Mouse (Mus musculus): ENCODE measurements around the gene Efhd1. TPM values are rescaled to one million over a fixed set of nuclear protein-coding genes. Genes with fewer than 3 reads are reported as not detected.

The Efhd1 gene
- polyA plus RNA-seq, 1 experiment from 2014 or later, result 6.4 TPM

DNA sequence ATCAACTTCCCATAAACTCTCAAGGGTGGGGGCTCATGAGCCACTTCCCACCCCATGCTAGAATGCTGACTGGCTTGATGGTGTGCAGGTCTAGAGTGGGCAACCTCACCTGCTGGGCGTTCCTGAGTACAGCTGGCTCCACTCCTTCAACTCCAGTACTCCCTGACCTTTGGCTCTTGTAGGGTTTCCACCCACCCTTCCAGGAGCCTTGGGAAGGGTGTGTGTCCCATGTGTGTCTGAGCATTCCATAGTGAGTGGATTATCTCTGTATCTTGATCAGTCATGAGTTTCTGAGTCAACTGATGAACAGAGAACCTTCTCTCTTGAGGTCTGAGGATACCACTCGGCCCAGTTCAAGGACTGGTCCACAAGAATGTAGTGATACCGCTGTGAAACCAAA, 44.8 kb downstream of the Efhd1 start:
- 85% methylated on average over 3 of the region's 3 CpGs for WGBS

DNA sequence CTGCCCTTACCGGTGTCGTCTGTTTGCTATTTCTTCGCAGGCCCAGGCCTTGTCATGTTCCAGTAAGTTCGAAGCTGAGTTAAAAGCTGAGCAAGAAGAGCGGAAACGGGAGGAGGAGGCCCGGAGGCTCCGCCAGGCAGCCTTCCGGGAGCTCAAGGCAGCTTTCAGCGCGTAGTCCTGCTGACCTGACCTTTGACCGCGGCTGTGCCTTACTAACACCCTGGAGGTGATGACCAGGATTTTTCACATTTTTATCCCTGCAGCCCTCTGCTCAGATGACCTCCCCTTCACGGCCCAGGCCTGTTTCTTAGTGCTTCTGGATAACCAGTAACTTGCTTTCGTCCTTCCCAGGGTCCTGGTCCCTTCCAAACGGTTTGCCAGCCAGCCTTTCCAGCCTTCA, 45.5 kb downstream of the Efhd1 start:
- WGBS, result 58% methylated on average over 16 of the region's 16 CpGs
- Histone ChIP-seq H3K36me3 (ENCODE audit: control insufficient read depth, insufficient read depth, low read length) (no peaks in the 10 kb centered on the region), H3K4me1 (ENCODE audit: control insufficient read depth, insufficient read depth, low read length) (no peaks in the 10 kb centered on the region), H3K4me2 (ENCODE audit: low read depth, low read length) (no peak overlapping the region), H3K27me3 (replicated peaks; ENCODE audit: control insufficient read depth, insufficient read depth, low read length) (no peaks in the 10 kb centered on the region), H3K27ac (replicated peaks; ENCODE audit: low read depth, low read length) (no peak overlapping the region), H3K4me3 (ENCODE audit: low read depth, low read length) (no peak overlapping the region), H3K9me3 (ENCODE audit: control insufficient read depth, low read length) (no peaks in the 10 kb centered on the region), H3K9ac (ENCODE audit: low read depth, low read length) (no peak overlapping the region)
- DNase-seq (ENCODE audit: low spot score), result no peak
- ATAC-seq (ENCODE audit: low read depth), result no peak

More for the DNA sequence above, 44.8 kb downstream of the Efhd1 start:
- no peaks in the 10 kb centered on the region for H3K4me1 ChIP-seq (ENCODE audit: control insufficient read depth, insufficient read depth, low read length)
- no peak overlapping the region for H3K9ac ChIP-seq (ENCODE audit: low read depth, low read length)
- H3K9me3 ChIP-seq (ENCODE audit: control insufficient read depth, low read length), result no peaks in the 10 kb centered on the region
- DNase-seq (ENCODE audit: low spot score) (no peak), ATAC-seq (ENCODE audit: low read depth) (no peak)
- H3K36me3 ChIP-seq (ENCODE audit: control insufficient read depth, insufficient read depth, low read length), result no peaks in the 10 kb centered on the region
- no peaks in the 10 kb centered on the region for H3K27me3 ChIP-seq (replicated peaks; ENCODE audit: control insufficient read depth, insufficient read depth, low read length)
- no peak overlapping the region for H3K27ac ChIP-seq (replicated peaks; ENCODE audit: low read depth, low read length)
- no peak overlapping the region for H3K4me3 ChIP-seq (ENCODE audit: low read depth, low read length)
- no peak overlapping the region for H3K4me2 ChIP-seq (ENCODE audit: low read depth, low read length)

DNA sequence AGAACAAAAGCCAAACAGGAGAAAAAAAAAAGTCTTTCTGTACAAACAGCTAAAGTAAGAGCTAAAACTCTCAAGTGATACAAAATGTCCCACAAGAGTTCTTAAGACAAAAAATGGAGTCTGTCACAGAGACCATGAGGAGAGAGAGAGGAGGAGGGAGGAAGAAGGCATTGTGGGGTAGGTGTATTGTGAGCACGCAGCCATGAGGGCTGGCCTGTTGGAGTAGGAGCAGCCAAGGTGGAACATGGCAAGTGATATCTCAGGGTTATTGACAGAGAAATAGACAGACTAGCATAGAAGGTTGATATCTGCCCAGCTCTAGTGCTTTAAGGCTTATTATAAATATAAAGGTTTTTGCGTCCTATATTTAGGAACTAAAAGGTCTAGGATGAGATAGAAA, 48.5 kb downstream of the Efhd1 start:
- no peaks in the 10 kb centered on the region for H3K4me1 ChIP-seq (ENCODE audit: control insufficient read depth, insufficient read depth, low read length)
- no peaks in the 10 kb centered on the region for H3K27me3 ChIP-seq (replicated peaks; ENCODE audit: control insufficient read depth, insufficient read depth, low read length)
- H3K9me3 ChIP-seq (ENCODE audit: control insufficient read depth, low read length), result no peaks in the 10 kb centered on the region
- ATAC-seq (ENCODE audit: low read depth) (no peak), DNase-seq (ENCODE audit: low spot score) (no peak)
- no peak overlapping the region for H3K27ac ChIP-seq (replicated peaks; ENCODE audit: low read depth, low read length)
- no peaks in the 10 kb centered on the region for H3K36me3 ChIP-seq (ENCODE audit: control insufficient read depth, insufficient read depth, low read length)
- no peak overlapping the region for H3K9ac ChIP-seq (ENCODE audit: low read depth, low read length)
- H3K4me2 ChIP-seq (ENCODE audit: low read depth, low read length), result no peak overlapping the region
- H3K4me3 ChIP-seq (ENCODE audit: low read depth, low read length), result no peak overlapping the region
- WGBS, result 88% methylated on average over 2 of the region's 2 CpGs

DNA sequence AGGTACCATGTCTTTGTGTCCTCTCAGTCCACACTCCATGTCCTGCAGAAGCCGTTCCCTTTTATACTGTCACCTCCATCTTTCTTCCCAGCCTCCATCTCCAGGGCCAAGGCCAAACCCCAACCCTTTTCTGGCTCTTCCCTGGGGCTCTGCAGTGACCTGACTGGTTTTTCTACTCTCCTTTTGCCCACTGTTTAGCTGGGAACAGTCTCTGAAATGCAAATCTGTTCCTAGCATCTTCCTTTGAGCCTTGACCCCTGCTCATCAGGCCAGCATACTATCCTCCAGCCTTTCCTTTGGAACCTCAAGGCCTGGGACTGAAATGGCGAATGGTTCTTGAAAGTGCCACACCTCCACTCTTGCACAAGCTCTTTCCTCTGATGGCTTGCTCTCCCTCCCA, 49.0 kb downstream of the Efhd1 start:
- Histone ChIP-seq H3K4me1 (ENCODE audit: control insufficient read depth, insufficient read depth, low read length) (no peaks in the 10 kb centered on the region), H3K9ac (ENCODE audit: low read depth, low read length) (no peak overlapping the region), H3K36me3 (ENCODE audit: control insufficient read depth, insufficient read depth, low read length) (no peaks in the 10 kb centered on the region), H3K27ac (replicated peaks; ENCODE audit: low read depth, low read length) (no peak overlapping the region), H3K4me2 (ENCODE audit: low read depth, low read length) (no peak overlapping the region), H3K9me3 (ENCODE audit: control insufficient read depth, low read length) (no peaks in the 10 kb centered on the region), H3K27me3 (replicated peaks; ENCODE audit: control insufficient read depth, insufficient read depth, low read length) (no peaks in the 10 kb centered on the region), H3K4me3 (ENCODE audit: low read depth, low read length) (no peak overlapping the region)
- WGBS, result 81% methylated on average over 2 of the region's 2 CpGs
- no peak for ATAC-seq (ENCODE audit: low read depth)
- DNase-seq (ENCODE audit: low spot score), result no peak

DNA sequence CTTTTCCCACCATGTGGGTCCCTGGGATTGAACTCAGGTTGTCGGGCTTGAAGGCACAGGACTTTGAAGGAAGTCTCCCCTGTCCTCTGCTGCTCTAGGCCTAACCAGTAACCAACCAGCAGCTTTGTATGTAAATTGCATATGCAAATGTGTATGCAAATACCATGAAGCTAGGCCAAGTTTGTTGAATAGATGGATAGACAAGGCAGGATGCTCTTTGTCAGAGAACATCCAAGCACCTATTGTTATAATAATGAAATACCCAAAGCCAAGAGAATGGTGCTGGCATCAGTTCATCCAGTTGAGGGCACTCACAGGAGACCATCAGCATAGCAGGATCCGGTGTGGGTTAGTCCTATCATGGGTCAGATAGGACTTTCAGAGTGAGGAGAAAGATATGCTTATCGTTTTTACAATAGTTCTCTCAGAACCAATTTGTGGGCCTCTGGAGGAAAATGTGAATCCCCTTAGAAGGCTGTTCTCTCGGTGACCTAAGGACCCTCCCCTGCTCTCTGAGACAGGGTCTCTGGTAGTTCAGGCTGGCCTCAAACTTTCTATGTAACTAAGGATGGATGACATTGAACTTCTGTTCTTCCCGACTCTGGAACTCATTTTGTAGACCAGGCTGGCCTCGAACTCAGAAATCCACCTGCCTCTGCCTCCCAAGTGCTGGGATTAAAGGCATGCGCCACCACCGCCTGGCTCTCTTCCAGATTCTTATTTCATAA, 49.8 kb downstream of the Efhd1 start:
- no peak for DNase-seq (ENCODE audit: low spot score)
- H3K4me2 ChIP-seq (ENCODE audit: low read depth, low read length), result no peak overlapping the region
- H3K9me3 ChIP-seq (ENCODE audit: control insufficient read depth, low read length), result 0 out of 2 replicates have a peak, but pooled peaks cover 1% of the 10 kb centered on the region
- H3K27ac ChIP-seq (replicated peaks; ENCODE audit: low read depth, low read length), result no peak overlapping the region
- H3K27me3 ChIP-seq (replicated peaks; ENCODE audit: control insufficient read depth, insufficient read depth, low read length), result no peaks in the 10 kb centered on the region
- no peak overlapping the region for H3K4me3 ChIP-seq (ENCODE audit: low read depth, low read length)
- WGBS, result 91% methylated on average over 8 of the region's 8 CpGs
- no peak for ATAC-seq (ENCODE audit: low read depth)
- no peaks in the 10 kb centered on the region for H3K36me3 ChIP-seq (ENCODE audit: control insufficient read depth, insufficient read depth, low read length)
- H3K4me1 ChIP-seq (ENCODE audit: control insufficient read depth, insufficient read depth, low read length), result no peaks in the 10 kb centered on the region
- H3K9ac ChIP-seq (ENCODE audit: low read depth, low read length), result no peak overlapping the region

DNA sequence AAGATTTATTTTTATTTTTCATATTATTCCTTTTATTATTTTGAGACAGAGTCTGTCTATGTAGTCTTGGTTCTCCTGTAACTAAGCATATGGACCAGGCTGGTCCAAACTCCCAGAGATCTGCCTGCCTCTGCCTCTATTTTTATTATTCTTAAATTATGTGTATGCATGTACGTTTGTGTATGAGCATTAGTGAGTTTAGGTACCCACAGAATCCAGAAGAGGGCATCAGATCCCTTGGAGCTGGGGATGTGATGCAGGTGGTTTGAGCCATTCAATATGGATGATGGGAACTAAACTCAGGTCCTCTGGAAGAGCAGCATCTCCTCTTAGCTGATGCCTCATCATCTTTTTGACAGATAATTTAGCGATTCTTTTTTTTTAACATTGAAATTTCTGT, 51.3 kb downstream of the Efhd1 start:
- ATAC-seq (ENCODE audit: low read depth), result no peak

DNA sequence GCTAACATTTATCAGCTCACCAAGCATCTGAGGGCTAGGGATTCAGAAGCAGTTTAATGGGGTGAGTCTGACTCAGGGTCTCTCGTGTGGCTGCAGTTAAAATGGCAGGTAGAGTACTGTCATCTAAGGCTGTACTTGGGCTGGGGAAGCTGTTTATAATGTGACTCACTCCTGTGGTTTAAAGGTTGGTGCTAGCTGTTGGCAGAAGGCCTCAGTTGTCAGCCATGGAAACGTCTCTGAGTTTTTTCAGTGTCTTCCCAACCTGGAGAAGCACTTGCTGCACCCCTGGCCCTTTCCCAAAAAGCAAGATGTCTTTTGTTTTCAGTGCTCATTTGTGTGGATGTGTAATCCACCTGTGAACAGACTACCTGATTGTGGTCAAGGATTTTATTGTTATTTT, 51.7 kb downstream of the Efhd1 start:
- Histone ChIP-seq H3K4me3 (ENCODE audit: low read depth, low read length) (no peak overlapping the region), H3K4me2 (ENCODE audit: low read depth, low read length) (no peak overlapping the region), H3K27ac (replicated peaks; ENCODE audit: low read depth, low read length) (no peak overlapping the region), H3K9ac (ENCODE audit: low read depth, low read length) (no peak overlapping the region), H3K4me1 (ENCODE audit: control insufficient read depth, insufficient read depth, low read length) (no peaks in the 10 kb centered on the region), H3K27me3 (replicated peaks; ENCODE audit: control insufficient read depth, insufficient read depth, low read length) (no peaks in the 10 kb centered on the region), H3K9me3 (ENCODE audit: control insufficient read depth, low read length) (peaks cover 19% of the 10 kb centered on the region), H3K36me3 (ENCODE audit: control insufficient read depth, insufficient read depth, low read length) (no peaks in the 10 kb centered on the region)
- WGBS, result 58% methylated on average over 2 of the region's 2 CpGs
- no peak for ATAC-seq (ENCODE audit: low read depth)
- no peak for DNase-seq (ENCODE audit: low spot score)

More for the DNA sequence above, 51.3 kb downstream of the Efhd1 start:
- H3K4me2 ChIP-seq (ENCODE audit: low read depth, low read length), result no peak overlapping the region
- H3K36me3 ChIP-seq (ENCODE audit: control insufficient read depth, insufficient read depth, low read length), result no peaks in the 10 kb centered on the region
- no peak overlapping the region for H3K9ac ChIP-seq (ENCODE audit: low read depth, low read length)
- 85% methylated on average over 2 of the region's 2 CpGs for WGBS
- no peaks in the 10 kb centered on the region for H3K27me3 ChIP-seq (replicated peaks; ENCODE audit: control insufficient read depth, insufficient read depth, low read length)
- no peak overlapping the region for H3K27ac ChIP-seq (replicated peaks; ENCODE audit: low read depth, low read length)
- H3K4me3 ChIP-seq (ENCODE audit: low read depth, low read length), result no peak overlapping the region
- no peaks in the 10 kb centered on the region for H3K4me1 ChIP-seq (ENCODE audit: control insufficient read depth, insufficient read depth, low read length)
- H3K9me3 ChIP-seq (ENCODE audit: control insufficient read depth, low read length), result peaks cover 15% of the 10 kb centered on the region
- no peak for DNase-seq (ENCODE audit: low spot score)

DNA sequence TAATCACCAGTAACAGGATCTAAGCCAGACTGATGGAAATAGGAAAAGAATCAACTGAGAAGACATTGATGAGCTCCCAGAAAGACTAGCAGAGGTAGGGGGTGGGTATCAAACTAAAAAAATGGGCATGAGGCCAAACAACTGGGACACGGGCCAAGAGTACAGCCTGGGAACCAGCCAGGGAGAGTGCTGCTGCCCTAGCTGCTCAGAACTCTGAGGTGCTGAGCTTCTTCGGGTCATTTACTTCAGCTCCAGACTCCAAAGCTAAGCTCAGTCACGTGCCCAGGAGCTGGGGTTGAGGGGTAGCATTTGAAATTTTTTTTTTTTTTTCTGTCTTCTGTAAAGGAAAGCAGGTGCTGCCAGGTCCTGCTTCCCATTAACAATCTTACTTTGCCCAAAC, 52.5 kb downstream of the Efhd1 start:
- no peak overlapping the region for H3K27ac ChIP-seq (replicated peaks; ENCODE audit: low read depth, low read length)
- H3K4me3 ChIP-seq (ENCODE audit: low read depth, low read length), result no peak overlapping the region
- peaks cover 26% of the 10 kb centered on the region for H3K9me3 ChIP-seq (ENCODE audit: control insufficient read depth, low read length)
- WGBS, result 26% methylated on average over 3 of the region's 3 CpGs
- H3K4me2 ChIP-seq (ENCODE audit: low read depth, low read length), result no peak overlapping the region
- H3K9ac ChIP-seq (ENCODE audit: low read depth, low read length), result no peak overlapping the region
- no peaks in the 10 kb centered on the region for H3K27me3 ChIP-seq (replicated peaks; ENCODE audit: control insufficient read depth, insufficient read depth, low read length)
- no peaks in the 10 kb centered on the region for H3K36me3 ChIP-seq (ENCODE audit: control insufficient read depth, insufficient read depth, low read length)
- ATAC-seq (ENCODE audit: low read depth) (peak; percentile 60; the same call in 1 of the 2 replicates), DNase-seq (ENCODE audit: low spot score) (peak; percentile 36)
- no peaks in the 10 kb centered on the region for H3K4me1 ChIP-seq (ENCODE audit: control insufficient read depth, insufficient read depth, low read length)

DNA sequence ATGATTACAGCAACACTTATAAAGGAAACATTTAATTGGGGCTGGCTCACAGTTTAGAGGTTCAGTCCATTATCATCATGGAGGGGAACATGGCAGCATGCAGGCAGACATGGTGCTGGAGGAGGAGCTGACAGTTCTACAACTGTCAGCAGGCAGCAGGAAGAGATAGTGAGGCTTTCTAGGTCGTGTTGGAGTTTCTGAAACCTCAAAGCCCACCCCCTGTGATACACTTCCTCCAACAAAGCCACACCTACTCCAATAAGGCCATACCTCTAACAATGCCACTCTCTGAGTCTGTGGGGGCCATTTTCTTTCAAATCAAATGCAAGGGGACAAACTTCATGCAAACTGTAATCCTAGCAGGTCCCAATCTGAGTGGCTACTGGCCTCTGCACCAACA, 56.9 kb downstream of the Efhd1 start:
- H3K9me3 ChIP-seq (ENCODE audit: control insufficient read depth, low read length), result peaks cover 27% of the 10 kb centered on the region
- no peak for ATAC-seq (ENCODE audit: low read depth)
- H3K27ac ChIP-seq (replicated peaks; ENCODE audit: low read depth, low read length), result no peak overlapping the region
- no peak overlapping the region for H3K4me2 ChIP-seq (ENCODE audit: low read depth, low read length)
- DNase-seq (ENCODE audit: low spot score), result no peak
- no peak overlapping the region for H3K9ac ChIP-seq (ENCODE audit: low read depth, low read length)
- no peak overlapping the region for H3K4me3 ChIP-seq (ENCODE audit: low read depth, low read length)
- 15% methylated on average over 1 of the region's 1 CpGs for WGBS
- no peaks in the 10 kb centered on the region for H3K4me1 ChIP-seq (ENCODE audit: control insufficient read depth, insufficient read depth, low read length)
- H3K27me3 ChIP-seq (replicated peaks; ENCODE audit: control insufficient read depth, insufficient read depth, low read length), result no peaks in the 10 kb centered on the region
- H3K36me3 ChIP-seq (ENCODE audit: control insufficient read depth, insufficient read depth, low read length), result no peaks in the 10 kb centered on the region
